Mouse (Mus musculus) intestine, embryonic 14.5 days (tissue): ENCODE data around the gene Atp5f1. TPM values are rescaled to one million over a fixed set of nuclear protein-coding genes. Genes with fewer than 3 reads are reported as not detected.

Source experiments
- polyA plus RNA-seq: library from polyadenylated mRNA; unstranded; fragments of >200 nt; fragmentation: Nextera tagmentation; extraction: Ambion mirVana; gene quantifications from 2 replicates; pipeline ENCODE4 v1.2.1, GENCODE M21; 2014

Gene Atp5f1
- polyA plus RNA-seq, 1 experiment from 2014 or later = 500 TPM

Other genes starting within 250 kb of the Atp5f1 start
- 81.6 and 82.2 TPM in 2 replicates for gene Rap1a, start 158.8 kb downstream of the Atp5f1 start, polyA plus RNA-seq
- 0.17 TPM in 1 of 2 replicates, not detected in the other for gene Adora3, start 89.2 kb downstream of the Atp5f1 start, polyA plus RNA-seq
- 0.18 TPM in 1 of 2 replicates, not detected in the other for gene Tmigd3, start 89.2 kb downstream of the Atp5f1 start, polyA plus RNA-seq
- 1.1 and 1.2 TPM in 2 replicates for gene I830077J02Rik, start 27.4 kb downstream of the Atp5f1 start, polyA plus RNA-seq
- gene Wdr77, start 730 bp downstream of the Atp5f1 start, polyA plus RNA-seq = 159 and 169 TPM in 2 replicates
- 1.1 and 1.8 TPM in 2 replicates for gene Ovgp1, start 13.6 kb upstream of the Atp5f1 start, polyA plus RNA-seq
- gene Pifo, start 54.5 kb upstream of the Atp5f1 start, polyA plus RNA-seq = not detected in 2 replicates
- 0.19 TPM in 1 of 2 replicates, not detected in the other for gene Chil5, start 72.7 kb upstream of the Atp5f1 start, polyA plus RNA-seq
- not detected in 2 replicates for gene Chia1, start 153.1 kb upstream of the Atp5f1 start, polyA plus RNA-seq
- not detected in 2 replicates for gene Chil3, start 207.5 kb upstream of the Atp5f1 start, polyA plus RNA-seq